Mouse (Mus musculus) olfactory bulb, adult 2 months (tissue): ENCODE measurements around the gene Lgi2.

Experiments
- CTCF ChIP-seq: fragments of 200-500 bp; IDR thresholded peaks from 2 replicates; pipeline ENCODE4 v1.5.1; 2012; ENCODE audit warnings: low read depth, mild to moderate bottlenecking, low read length, moderate library complexity; ENCODE audit not compliant: insufficient read depth
- POLR2A ChIP-seq: fragments of 200-500 bp; IDR thresholded peaks from 2 replicates; pipeline ENCODE4 v1.6.1; 2012; ENCODE audit warnings: mild to moderate bottlenecking, low read depth, low read length, moderate library complexity; ENCODE audit not compliant: insufficient read depth

DNA sequence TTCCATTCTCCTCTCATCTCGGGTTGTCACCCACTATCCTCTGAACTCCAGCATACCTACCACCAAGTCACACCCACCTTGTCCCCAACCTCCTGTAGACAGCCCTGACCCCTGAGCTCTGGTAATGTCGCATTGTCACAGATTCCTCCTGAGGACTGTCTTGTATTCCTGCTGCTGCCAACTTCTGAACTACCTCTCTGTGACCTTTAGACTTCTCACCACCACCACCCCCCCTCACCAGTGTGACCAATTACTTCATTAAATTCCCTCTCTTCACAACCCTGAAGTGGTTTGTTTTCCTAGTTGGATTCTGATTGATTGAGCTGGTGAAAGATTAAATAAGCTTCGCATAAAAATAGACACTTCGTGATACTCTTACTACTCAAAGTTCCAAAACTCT, 22.4 kb upstream of the Lgi2 start:
- no peak for TF ChIP-seq POLR2A
- no peak for TF ChIP-seq CTCF
